Mouse (Mus musculus): ENCODE results near the gene Faap100.

- TF ChIP-seq CTCF (IDR thresholded peaks at IDR 0.05; ENCODE audit: control insufficient read depth, insufficient read depth, insufficient replicate concordance, low read depth, low read length) (no peak), POLR2A (IDR thresholded peaks at IDR 0.05; ENCODE audit: control insufficient read depth, low read depth, low read length) (no peak)
Measured at GRCm38 (mm10) chr11:120405867-120406266, 27.3 kb upstream of the Faap100 start.

Data from testis, adult 2 months (tissue).